ENCODE assay signal across 10 mouse cellular contexts in genomic region chr12:27335356-27336055, GRCm38 (mm10). TPM values are rescaled to one million over a fixed set of nuclear protein-coding genes. Genes with fewer than 3 reads are reported as not detected.
DNase-seq lines count a peak whose midpoint lies in the region; ATAC-seq and TF ChIP-seq lines count a peak whose summit lies in the region.
"Had no signal": no experiment of that assay in that cellular context is flagged by ENCODE, and none has a peak within 500 bp of the region (broad histone marks: within the 10 kb centered on the region; RNA-seq: fewer than 3 reads in every experiment).

No protein-coding gene starts in this region.

- TF ChIP-seq POLR2A in ES-Bruce4 (IDR thresholded peaks at IDR 0.05; ENCODE audit: insufficient read depth, low read length), result no peak

- no peak overlapping the region for H3K9ac ChIP-seq in ES-Bruce4 (ENCODE audit: low read depth, poor library complexity, severe bottlenecking)
- H3K9ac ChIP-seq in forebrain, embryonic 15.5 days (replicated peaks), result peak overlapping the region; percentile 100
- H3K9ac ChIP-seq: heart, embryonic 13.5 days; liver, postnatal 0 days had no signal

- no peak overlapping the region for H3K27ac ChIP-seq in ES-Bruce4 (ENCODE audit: insufficient read depth, low read length)
- H3K27ac ChIP-seq in forebrain, embryonic 15.5 days (replicated peaks), result peak overlapping the region; percentile 98
- H3K27ac ChIP-seq in midbrain, embryonic 10.5 days (replicated peaks), result no peak overlapping the region
- H3K27ac ChIP-seq: heart, embryonic 13.5 days had no signal

- no peaks in the 10 kb centered on the region; the same call in 1 of the 2 replicates for H3K27me3 ChIP-seq in ES-Bruce4 (ENCODE audit: control insufficient read depth, insufficient read depth, low read length, poor library complexity, severe bottlenecking)
- H3K27me3 ChIP-seq in forebrain, embryonic 15.5 days, result no peaks in the 10 kb centered on the region
- no peaks in the 10 kb centered on the region for H3K27me3 ChIP-seq in midbrain, embryonic 10.5 days (ENCODE audit: low read depth, poor library complexity, severe bottlenecking)
- H3K27me3 ChIP-seq: heart, embryonic 13.5 days had no signal

- peaks cover 2% of the 10 kb centered on the region for H3K4me1 ChIP-seq in ES-Bruce4 (ENCODE audit: control insufficient read depth, insufficient read depth, low read length)
- H3K4me1 ChIP-seq in forebrain, embryonic 15.5 days, result peaks cover 39% of the 10 kb centered on the region
- peaks cover 25% of the 10 kb centered on the region for H3K4me1 ChIP-seq in midbrain, embryonic 10.5 days

- H3K9me3 ChIP-seq in ES-Bruce4 (replicated peaks; ENCODE audit: control insufficient read depth, insufficient read depth, low read length, poor library complexity, severe bottlenecking), result no peaks in the 10 kb centered on the region
- no peaks in the 10 kb centered on the region for H3K9me3 ChIP-seq in forebrain, embryonic 15.5 days
- H3K9me3 ChIP-seq in midbrain, embryonic 10.5 days (replicated peaks), result no peaks in the 10 kb centered on the region
- H3K9me3 ChIP-seq: heart, embryonic 13.5 days had no signal

- peak; percentile 35 for ATAC-seq in forebrain, embryonic 15.5 days (replicated peaks)
- ATAC-seq: liver, postnatal 0 days had no signal

- WGBS in forebrain, embryonic 15.5 days, result 33% methylated on average over 11 of the region's 11 CpGs
- WGBS in midbrain, embryonic 10.5 days, result 72% methylated on average over 11 of the region's 11 CpGs

- DNase-seq in ZHBTc4 (ENCODE audit: low read depth, low spot score), result peak; percentile 29
- no peak for DNase-seq in midbrain, embryonic 10.5 days (ENCODE audit: low spot score)
- DNase-seq in layer of hippocampus, adult 11-12 months (ENCODE audit: low spot score), result no peak
- DNase-seq in retina, embryonic 14.5 days (ENCODE audit: low spot score), result no peak
- DNase-seq in layer of hippocampus, adult 9-11 months, result no peak
- DNase-seq: kidney, postnatal 10 days; liver, postnatal 0 days had no signal

- H3K36me3 ChIP-seq in ES-Bruce4 (ENCODE audit: control insufficient read depth, insufficient read depth, low read length, poor library complexity, severe bottlenecking), result peaks cover 4% of the 10 kb centered on the region; the same call in 1 of the 2 replicates
- peaks cover 14% of the 10 kb centered on the region; the same call in 1 of the 2 replicates for H3K36me3 ChIP-seq in forebrain, embryonic 15.5 days
- H3K36me3 ChIP-seq in midbrain, embryonic 10.5 days, result peaks cover 70% of the 10 kb centered on the region

- no peak for TF ChIP-seq EP300 in ES-Bruce4 (IDR thresholded peaks at IDR 0.05; ENCODE audit: insufficient read depth, low read depth, low read length)

- no peak overlapping the region for H3K4me3 ChIP-seq in ES-Bruce4 (ENCODE audit: low read depth, low read length)
- H3K4me3 ChIP-seq in forebrain, embryonic 15.5 days, result peak overlapping the region; percentile 96
- peak overlapping the region; percentile 99 for H3K4me3 ChIP-seq in midbrain, embryonic 10.5 days
- H3K4me3 ChIP-seq: heart, embryonic 13.5 days had no signal

- H3K4me2 ChIP-seq in forebrain, embryonic 15.5 days (replicated peaks), result peak overlapping the region; percentile 77
- H3K4me2 ChIP-seq: heart, embryonic 13.5 days had no signal

- peak; percentile 33 for TF ChIP-seq CTCF in ES-Bruce4 (IDR thresholded peaks at IDR 0.05; ENCODE audit: low read depth, low read length)

RNA-seq across cellular contexts. Expression of gene Sox11, which starts 6.9 kb away (rescaled TPM):
- polyA plus RNA-seq in ES-Bruce4 (2011; ENCODE audit: insufficient read depth, insufficient read length, low read depth, missing spikeins), result 60.1 and 62.5 TPM in 2 replicates
- polyA plus RNA-seq in forebrain, embryonic 15.5 days (2015; fragmentation: Nextera tagmentation; extraction: Ambion mirVana), result 1,052 and 1,056 TPM in 2 replicates
- 260 and 367 TPM in 2 replicates for polyA plus RNA-seq in midbrain, embryonic 10.5 days (2016; fragmentation: Nextera tagmentation; extraction: Ambion mirVana)
